Comparison of ENCODE assay signal across 8 mouse cellular contexts in genomic region chr4:134766904-134767425, GRCm38 (mm10). TPM values are rescaled to one million over a fixed set of nuclear protein-coding genes. Genes with fewer than 3 reads are reported as not detected.
A peak's percentile ranks its signal among the peaks of the same experiment; 100 is the strongest.
DNase-seq lines count a peak whose midpoint lies in the region; ATAC-seq and TF ChIP-seq lines count a peak whose summit lies in the region.

No protein-coding gene starts in this region.

- intact Hi-C loops in gastrocnemius, adult 2 months (cut with DNase I) = no loop called here

- peak; percentile 60 to 65 for DNase-seq in adrenal gland, postnatal 36 days
- peak; percentile 79 for DNase-seq in gastrocnemius, adult 2 months
- peak; percentile 51 for DNase-seq in lung, adult 2 months
- DNase-seq in splenic B cell, adult 2 months (ENCODE audit: low read depth, low spot score) = peak; percentile 35
- no peak for DNase-seq in layer of hippocampus, adult 11-12 months (ENCODE audit: low spot score)

- TF ChIP-seq POLR2A in lung, adult 2 months (IDR thresholded peaks at IDR 0.05; ENCODE audit: borderline replicate concordance, extremely low read depth, low read depth, low read length) = no peak

- peaks cover 78% of the 10 kb centered on the region for H3K4me1 ChIP-seq in megakaryocyte, embryonic 14.5 days
- 0 out of 2 replicates have a peak, but pooled peaks cover 2% of the 10 kb centered on the region for H3K4me1 ChIP-seq in intestine, postnatal 0 days (replicated peaks; ENCODE audit: control insufficient read depth, insufficient read depth, low read length)
- H3K4me1 ChIP-seq in lung, adult 2 months (ENCODE audit: control insufficient read depth, insufficient read depth, low read length) = peaks cover 33% of the 10 kb centered on the region

- no peak for ATAC-seq in megakaryocyte, adult 5-6 weeks (ENCODE audit: poor library complexity, severe bottlenecking)
- ATAC-seq in intestine, postnatal 0 days = peak; percentile 28; the same call in 1 of the 2 replicates

- peak overlapping the region; percentile 98 for H3K27ac ChIP-seq in gastrocnemius, adult 2 months
- H3K27ac ChIP-seq in intestine, postnatal 0 days (ENCODE audit: low read depth, low read length) = peak overlapping the region; percentile 68; the same call in 1 of the 2 replicates

- no peaks in the 10 kb centered on the region for H3K27me3 ChIP-seq in megakaryocyte, embryonic 14.5 days (replicated peaks)
- H3K27me3 ChIP-seq in intestine, postnatal 0 days (replicated peaks; ENCODE audit: control insufficient read depth, insufficient read depth, low read length) = no peaks in the 10 kb centered on the region
- H3K27me3 ChIP-seq in splenic B cell, adult 2 months (ENCODE audit: control insufficient read depth, insufficient read depth, low read length, poor library complexity, severe bottlenecking) = no peaks in the 10 kb centered on the region

- H3K9me3 ChIP-seq in megakaryocyte, embryonic 14.5 days = no peaks in the 10 kb centered on the region
- H3K9me3 ChIP-seq in intestine, postnatal 0 days (ENCODE audit: control insufficient read depth) = no peaks in the 10 kb centered on the region

- peaks cover 21% of the 10 kb centered on the region for H3K36me3 ChIP-seq in megakaryocyte, embryonic 14.5 days (replicated peaks; ENCODE audit: low read length)
- no peaks in the 10 kb centered on the region for H3K36me3 ChIP-seq in intestine, postnatal 0 days (ENCODE audit: control insufficient read depth, insufficient read depth)
- H3K36me3 ChIP-seq in splenic B cell, adult 2 months (ENCODE audit: control insufficient read depth, insufficient read depth, low read length, poor library complexity, severe bottlenecking) = no peaks in the 10 kb centered on the region

- H3K4me2 ChIP-seq in intestine, postnatal 0 days (replicated peaks; ENCODE audit: low read depth) = peak overlapping the region; percentile 98

- TF ChIP-seq CTCF in gastrocnemius, adult 2 months (IDR thresholded peaks at IDR 0.05) = peak; percentile 21; the same call in 1 of the 2 replicates
- TF ChIP-seq CTCF in intestine, postnatal 0 days (IDR thresholded peaks at IDR 0.05; ENCODE audit: low read depth) = peak; percentile 39
- no peak for TF ChIP-seq CTCF in lung, adult 2 months (IDR thresholded peaks at IDR 0.05; ENCODE audit: insufficient read depth, low read length)

- H3K9ac ChIP-seq in intestine, postnatal 0 days (ENCODE audit: low read depth, low read length) = peak overlapping the region; percentile 82

- H3K4me3 ChIP-seq in megakaryocyte, embryonic 14.5 days (replicated peaks) = peak overlapping the region; percentile 98
- H3K4me3 ChIP-seq in gastrocnemius, adult 2 months = peak overlapping the region; percentile 99
- H3K4me3 ChIP-seq in intestine, postnatal 0 days (ENCODE audit: low read depth, low read length) = peak overlapping the region; percentile 68
- H3K4me3 ChIP-seq in lung, adult 2 months (replicated peaks; ENCODE audit: extremely low read depth, low read depth, low read length) = peak overlapping the region; percentile 70

- WGBS in intestine, postnatal 0 days = 3% methylated on average over 22 of the region's 23 CpGs
- under 1% methylated on average over 23 of the region's 23 CpGs for WGBS in lung, adult 2 months

RNA-seq across cellular contexts. Expression of gene Ldlrap1, which starts 0.9 kb away (rescaled TPM):
- polyA plus RNA-seq in megakaryocyte, embryonic 14.5 days (2012; ENCODE audit: insufficient read depth, low replicate concordance) = 11.8 and 17.8 TPM in 2 replicates
- total RNA-seq in megakaryocyte, adult 5-6 weeks (2015) = 13.8 and 16.0 TPM in 2 replicates
- 7.6 and 9.6 TPM in 2 replicates for total RNA-seq in megakaryocyte, adult 5-6 weeks (2017)
- total RNA-seq in adrenal gland, postnatal 36 days (2021) = 10 to 100 TPM; 47.5 to 52.9 TPM
- 1 to 10 TPM; 5.7 to 6.6 TPM for total RNA-seq in gastrocnemius, adult 2 months (2021)
- polyA plus RNA-seq in intestine, postnatal 0 days (2015; fragmentation: Nextera tagmentation; extraction: Ambion mirVana) = 18.0 and 18.1 TPM in 2 replicates
- polyA plus RNA-seq in lung, adult 2 months (2012; rRNA removed) = 23.3 and 30.6 TPM in 2 replicates
